In genomic region chr15:32487968-32488367, GRCm38 (mm10) we compare ENCODE assay signal across 12 mouse cellular contexts.
"Had no signal": no experiment of that assay in that cellular context is flagged by ENCODE, and none has a peak within 500 bp of the region (broad histone marks: within the 10 kb centered on the region; RNA-seq: fewer than 3 reads in every experiment).

No protein-coding gene starts in this region.

- DNase-seq: left cerebral cortex, postnatal 4 days; liver; liver, embryonic 13.5 days; liver, postnatal 0 days; lung, adult 18-20 months; lung, adult 2 months; lung, embryonic 14.5 days; lung, postnatal 10 days; lung, postnatal 14 days; lung, postnatal 36 days; lung, postnatal 4 days; midbrain, embryonic 14.5 days had no signal
